Mouse (Mus musculus) gonadal fat pad, adult 2 months (tissue): ENCODE measurements at regions not wholly inside any gene's neighbourhood (a gene's known extent, or its start where the extent isn't known, plus 50 kb on each side); places are given as distances from the start of the nearest gene placed in this dataset.
"Not testable (repeated sequence)": the region's sequence is repeated elsewhere in the genome, so short reads cannot be mapped to it uniquely, and the experiment has no call there.

Experiments used
- DNase-seq: peaks from one replicate; pipeline ENCODE4 v3.0.0-alpha.2; 2012; ENCODE audit warnings: low read depth

- DNase-seq, result not testable (repeated sequence)
These were observed 283.1 kb downstream of the Mtrr start for GRCm38 (mm10) chr13:68298862-68299261.

- DNase-seq, result peak; percentile 3
These were observed 323.7 kb downstream of the Mtrr start for GRCm38 (mm10) chr13:68258285-68258684.
